Mouse (Mus musculus): ENCODE data around the gene Panx1.
A peak's percentile ranks its signal among the peaks of the same experiment; 100 is the strongest.

The Panx1 gene

GRCm38 (mm10) chr9:15023049-15023448 lies 22.2 kb downstream of the Panx1 start:
- no peak for DNase-seq (ENCODE audit: low read depth, low spot score)

GRCm38 (mm10) chr9:15021156-15021555 lies 24.1 kb downstream of the Panx1 start:
- DNase-seq (ENCODE audit: low read depth, low spot score) = no peak

DNA sequence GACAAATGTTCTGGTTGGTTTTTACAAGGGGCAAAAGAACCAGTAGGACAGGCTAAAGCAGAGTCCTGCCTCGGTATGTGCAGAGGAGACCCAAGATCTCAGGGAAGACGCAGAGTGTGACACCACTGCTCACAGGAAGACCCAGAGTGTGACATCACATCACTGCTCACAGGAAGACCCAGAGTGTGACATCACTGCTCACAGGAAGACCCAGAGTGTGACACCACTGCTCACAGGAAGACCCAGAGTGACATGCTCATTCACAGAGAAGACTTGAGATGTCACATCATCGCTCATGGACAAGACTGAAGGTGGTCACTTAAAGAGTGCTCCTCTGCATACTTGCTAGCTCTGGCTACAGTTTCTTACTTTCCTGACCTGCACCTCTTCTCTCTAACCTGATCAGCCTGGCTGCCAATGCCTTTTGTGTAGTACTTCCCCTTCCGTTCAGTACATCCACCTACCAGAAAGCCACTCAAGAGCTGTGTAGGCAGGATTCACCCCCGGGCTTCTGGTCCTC lies 24.7 kb downstream of the Panx1 start:
- DNase-seq (ENCODE audit: low read depth, low spot score) = no peak

DNA sequence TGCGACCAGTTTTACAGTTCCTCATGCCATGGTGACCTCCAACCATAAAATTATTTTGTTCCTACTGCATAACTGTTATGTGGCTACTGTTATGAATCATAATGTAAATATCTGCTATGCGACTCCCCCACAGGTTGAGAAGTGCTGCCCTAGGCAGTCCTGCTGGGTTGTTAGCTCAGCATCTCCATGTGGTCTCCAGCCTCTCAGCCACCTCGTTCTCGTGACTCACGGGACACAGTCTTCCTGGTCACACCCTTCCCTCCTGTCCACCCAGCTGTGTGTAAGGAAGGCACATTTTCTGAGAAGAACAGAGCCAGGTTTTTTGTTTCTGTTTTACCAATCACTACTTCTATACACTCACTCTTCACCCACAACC lies 26.5 kb downstream of the Panx1 start:
- no peak for DNase-seq (ENCODE audit: low read depth, low spot score)

DNA sequence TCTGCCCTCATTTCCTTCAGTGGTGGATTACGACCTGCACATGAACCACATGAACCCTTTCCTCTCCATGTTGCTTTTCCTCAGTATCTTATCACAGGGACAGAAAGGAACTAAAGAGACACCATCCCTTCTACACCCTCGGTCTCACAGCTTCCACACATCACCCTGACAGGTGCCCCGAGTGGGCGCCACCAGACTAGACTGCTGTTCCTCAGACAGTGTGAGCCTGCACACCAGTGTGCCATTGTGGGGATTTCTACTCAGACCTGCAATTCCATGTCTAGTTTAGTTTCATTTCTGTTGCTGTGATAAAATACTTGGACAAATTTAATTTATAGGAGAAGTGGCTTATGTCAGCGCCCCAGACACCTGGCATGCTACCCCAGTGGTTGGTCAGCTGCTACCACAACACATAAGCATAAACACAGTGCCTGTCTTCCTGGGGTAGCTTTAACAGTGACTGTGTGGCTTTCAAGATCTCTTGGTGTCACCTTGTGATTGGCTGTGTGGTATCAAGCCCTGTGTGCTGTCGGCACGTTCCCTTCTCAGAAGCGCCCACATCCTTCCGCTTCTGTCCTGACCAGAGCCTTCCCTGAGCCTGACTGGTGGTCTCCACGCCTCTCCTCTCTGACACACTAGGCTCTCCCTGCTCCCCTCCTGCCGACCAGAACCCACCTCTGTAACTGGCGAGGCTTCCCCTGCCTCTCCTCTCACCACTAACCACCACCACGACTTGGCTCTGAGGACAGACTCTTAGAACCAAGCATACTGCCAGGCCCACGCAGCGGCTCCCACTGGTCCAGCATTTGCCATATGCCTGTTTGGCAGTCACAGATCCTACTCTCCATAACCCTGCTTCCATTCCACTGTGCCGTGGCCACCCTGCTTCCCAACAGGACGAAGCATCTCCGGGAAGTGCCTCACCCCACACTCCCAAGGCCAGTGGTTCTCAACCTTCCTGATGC lies 27.2 kb downstream of the Panx1 start:
- no peak for DNase-seq (ENCODE audit: low read depth, low spot score)

DNA sequence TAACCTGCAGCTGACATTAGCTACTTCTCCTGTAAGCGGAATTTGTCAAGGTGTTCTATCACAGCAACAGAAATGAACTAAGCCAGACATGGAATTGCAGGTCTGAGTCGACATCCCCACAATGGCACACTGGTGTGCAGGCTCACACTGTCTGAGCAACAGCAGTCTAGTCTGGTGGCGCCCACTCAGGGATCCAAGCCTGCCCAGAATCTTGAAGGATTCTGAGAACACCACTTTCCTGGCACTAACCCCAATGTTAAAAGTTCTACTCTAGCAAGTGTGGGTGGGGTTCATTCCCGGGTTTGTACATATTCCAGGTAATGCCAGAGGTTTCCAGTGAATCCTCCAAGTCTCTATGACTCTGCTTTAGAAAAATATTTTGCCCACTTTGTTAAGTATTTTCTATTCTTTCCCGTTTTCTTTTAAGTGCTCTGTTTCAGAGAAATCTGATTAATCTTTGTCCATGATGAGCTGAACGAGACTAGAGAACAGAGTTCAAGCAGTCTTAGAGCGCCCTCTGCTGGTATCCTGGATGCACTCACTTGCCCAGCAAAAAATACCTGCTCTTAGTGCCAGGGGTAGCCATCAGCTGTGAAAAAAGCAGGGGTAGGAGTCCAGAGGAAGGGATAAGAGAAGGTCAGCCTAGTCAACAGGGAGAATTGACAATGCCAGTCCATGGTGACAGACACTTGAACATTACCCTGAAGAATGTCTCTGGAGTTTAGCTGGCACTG lies 29.9 kb downstream of the Panx1 start:
- DNase-seq (ENCODE audit: low read depth, low spot score) = peak; percentile 47

- peak; percentile 6 for DNase-seq (ENCODE audit: low read depth, low spot score)
Observed at GRCm38 (mm10) chr9:15007566-15007965, 37.7 kb downstream of the Panx1 start.

DNA sequence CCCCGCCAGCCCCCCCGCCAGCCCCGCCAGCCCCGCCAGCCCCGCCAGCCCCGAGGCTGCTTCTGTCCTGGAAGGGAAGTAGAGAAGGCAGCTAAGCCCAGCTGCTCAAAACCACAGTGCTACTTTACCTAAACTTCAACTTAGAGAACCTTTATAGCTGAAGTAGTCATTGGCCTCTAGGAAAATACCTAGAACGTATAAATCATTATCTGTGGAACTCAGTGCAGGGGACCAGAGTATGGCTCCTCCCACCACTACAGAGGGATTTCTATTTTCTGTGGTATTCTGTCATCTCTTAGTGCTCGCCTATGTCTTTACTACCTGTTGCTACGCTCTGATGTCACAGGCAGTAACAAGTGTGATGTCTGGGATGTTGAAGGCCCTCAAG lies 41.0 kb downstream of the Panx1 start:
- no peak for DNase-seq (ENCODE audit: low read depth, low spot score)

- no peak for DNase-seq (ENCODE audit: low read depth, low spot score)
Observed at GRCm38 (mm10) chr9:15003676-15004297, 41.5 kb downstream of the Panx1 start.

DNA sequence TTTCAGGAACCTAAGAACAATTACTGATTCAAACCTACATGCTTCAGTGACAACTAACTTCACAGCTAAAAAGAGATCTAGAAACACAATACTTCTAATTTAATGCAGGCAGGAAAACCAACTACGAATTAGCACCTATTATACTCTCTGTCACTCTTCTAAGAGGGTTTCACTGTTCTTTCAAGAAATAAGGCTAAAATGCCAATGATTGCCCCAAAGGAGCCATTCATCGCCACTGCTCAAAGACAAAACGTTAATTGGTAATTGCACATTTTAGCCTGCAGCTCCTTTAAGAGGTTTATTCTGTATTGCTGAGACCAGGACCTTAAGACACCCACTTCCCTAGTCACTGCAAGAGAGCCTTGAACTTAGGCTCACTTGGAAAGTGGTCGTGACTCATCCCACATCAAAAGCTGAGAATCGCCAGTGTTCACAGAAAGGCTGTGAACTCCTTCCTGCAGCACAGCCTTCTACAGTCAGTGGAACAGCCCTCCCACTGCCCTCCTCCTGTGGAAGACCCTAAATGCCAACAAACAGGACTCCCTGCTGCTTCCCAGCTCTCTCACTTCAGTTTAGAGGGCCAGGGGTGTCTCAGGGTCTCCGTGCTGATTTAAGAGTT lies 42.2 kb downstream of the Panx1 start:
- no peak for DNase-seq (ENCODE audit: low read depth, low spot score)

- DNase-seq (ENCODE audit: low read depth, low spot score) = no peak
Observed at GRCm38 (mm10) chr9:14998790-14999189, 46.5 kb downstream of the Panx1 start.

DNA sequence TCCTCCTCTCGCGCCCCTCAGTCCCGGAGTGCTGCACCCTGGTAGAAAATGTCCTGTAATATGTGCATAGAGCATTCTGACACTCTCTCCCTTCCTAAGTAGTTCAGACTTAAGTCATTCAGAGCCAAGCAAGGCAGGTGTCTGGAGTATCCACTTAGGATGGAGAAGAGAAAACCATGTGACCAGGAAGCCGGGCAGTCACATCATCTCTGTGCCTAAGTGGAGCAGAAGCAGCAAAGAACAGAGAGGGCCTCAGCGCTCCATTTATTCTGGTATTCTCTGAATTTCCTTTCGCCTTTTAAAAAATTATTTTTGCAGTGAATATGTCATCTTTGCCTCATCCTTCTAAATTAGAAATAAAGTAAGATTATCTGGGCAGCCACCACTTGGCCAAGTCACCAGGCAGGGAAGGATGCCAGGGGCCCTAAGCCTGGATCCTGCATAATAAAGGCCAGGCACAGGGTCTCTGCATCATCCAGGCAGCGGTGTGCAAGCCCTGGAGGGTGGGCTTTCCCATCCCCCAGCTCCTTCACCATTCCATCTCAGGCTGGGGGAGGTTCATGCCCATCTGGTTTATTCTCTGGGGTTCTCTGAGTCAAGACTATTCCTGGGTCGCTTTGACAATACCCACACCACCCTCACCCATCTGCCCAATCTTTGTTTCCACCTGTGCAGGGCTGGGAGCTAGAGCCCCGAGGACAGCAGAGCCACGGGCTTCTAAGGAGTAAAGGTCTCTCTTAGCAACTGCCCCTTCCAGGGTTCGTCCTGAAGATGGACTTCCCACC lies 47.8 kb downstream of the Panx1 start:
- no peak for DNase-seq (ENCODE audit: low read depth, low spot score)

DNA sequence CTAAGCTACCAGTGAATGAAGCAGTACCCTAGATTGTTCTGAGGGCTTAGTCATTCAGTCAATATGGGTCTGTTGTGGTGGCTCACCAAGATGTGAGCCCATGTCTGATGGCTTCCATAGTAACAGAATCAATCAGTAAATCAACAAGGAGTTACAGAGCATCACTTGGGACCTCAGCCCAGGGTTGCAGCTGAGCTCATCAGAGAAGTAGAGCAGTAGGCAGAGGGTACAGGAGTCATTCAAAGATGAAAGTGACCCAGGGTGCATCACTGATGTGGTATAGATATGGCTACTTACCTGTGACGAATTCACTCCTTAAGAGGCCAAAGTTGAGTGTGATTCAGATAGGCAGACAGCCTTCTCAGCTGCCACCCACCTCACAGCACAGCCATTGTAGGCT lies 49.8 kb downstream of the Panx1 start:
- DNase-seq (ENCODE audit: low read depth, low spot score) = no peak

DNA sequence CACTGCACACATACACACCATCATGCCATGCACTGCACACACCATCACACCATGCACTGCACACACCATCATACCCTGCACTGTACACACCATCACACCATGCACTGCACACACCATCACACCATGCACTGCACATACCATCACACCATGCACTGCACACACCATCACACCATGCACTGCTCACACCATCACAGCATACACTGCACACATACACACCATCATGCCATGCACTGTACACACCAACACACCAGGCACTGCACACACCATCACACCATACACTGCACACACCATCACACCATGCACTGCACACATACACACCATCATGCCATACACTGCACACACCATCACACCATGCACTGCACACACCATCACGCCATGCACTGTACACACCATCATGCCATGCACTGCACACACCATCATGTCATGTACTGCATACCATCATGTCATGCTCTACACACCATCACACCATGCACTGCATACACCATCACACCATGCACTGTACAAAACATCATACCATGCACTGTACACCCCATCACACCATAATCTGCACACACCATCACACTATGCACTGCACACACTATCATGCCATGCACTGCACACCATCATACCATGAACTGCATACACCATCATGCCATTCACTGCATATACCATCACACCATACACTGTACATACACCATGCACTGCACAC lies 56.5 kb downstream of the Panx1 start:
- no peak for DNase-seq (ENCODE audit: low read depth, low spot score)

DNA sequence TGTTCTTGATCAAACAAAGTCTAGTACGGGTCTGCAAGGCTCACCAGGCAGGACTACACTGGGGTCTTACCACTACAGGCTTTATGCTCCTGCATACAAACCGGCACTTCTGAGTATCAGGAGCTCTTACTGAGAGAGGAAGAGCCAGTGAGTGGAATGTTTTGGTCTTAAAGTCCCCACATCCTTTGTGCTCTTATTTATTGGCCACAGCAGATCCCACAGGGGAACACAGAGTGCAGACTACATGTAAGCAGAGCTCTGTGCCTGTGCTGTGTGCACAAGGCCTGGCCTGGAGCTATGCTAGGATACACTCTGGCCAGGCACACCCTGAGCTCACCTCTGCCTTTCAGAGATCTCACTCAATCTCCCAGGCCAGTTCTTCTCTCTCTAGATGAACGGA lies 62.1 kb downstream of the Panx1 start:
- no peak for DNase-seq (ENCODE audit: low read depth, low spot score)

DNA sequence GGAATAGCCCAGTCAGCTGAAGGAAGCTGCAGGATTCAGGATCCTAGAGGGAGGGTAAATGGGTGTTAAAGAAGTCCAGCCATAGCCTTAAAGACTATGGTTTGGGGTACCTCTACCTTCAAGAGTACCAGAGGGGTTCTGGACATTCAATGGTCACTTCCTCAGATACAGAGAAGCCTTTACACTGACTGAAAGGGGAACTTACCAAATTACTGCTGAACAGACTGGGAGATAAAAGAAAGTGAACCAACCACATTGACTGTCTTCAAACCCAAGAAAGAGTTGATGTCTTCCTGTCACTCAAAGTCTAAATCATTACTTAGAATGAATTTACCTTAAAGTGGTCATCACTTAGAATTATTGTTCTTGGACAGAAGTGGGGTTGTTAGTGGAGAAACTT lies 62.6 kb downstream of the Panx1 start:
- DNase-seq (ENCODE audit: low read depth, low spot score) = no peak

DNA sequence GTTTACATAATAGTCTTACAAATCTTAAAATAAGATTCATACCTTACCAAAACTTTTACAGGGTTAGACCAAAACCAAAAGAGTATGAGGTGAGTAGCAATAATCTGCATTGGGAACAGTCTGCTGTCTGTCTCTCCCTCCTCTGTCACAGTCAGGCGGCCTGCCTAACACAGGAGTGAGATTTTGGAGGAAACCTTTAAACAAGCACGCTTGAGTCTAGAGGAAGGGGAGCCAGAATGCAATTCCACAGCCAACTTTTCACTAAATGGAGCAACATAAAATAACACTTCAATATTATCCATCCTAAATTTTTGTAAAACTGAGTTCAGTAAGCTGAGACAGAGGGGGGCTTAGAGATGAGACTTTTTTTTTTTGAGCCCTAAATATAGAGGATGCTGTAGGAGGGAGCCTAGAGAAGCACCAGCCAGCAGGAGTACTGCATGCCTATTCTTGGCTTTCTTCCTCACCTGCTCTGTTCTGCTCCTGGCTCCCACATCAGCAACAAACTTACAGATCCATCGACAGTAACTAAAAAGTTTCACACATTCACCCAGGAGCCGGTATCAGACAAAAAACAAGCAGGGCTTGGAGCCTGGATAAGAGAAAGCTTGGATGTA lies 63.6 kb downstream of the Panx1 start:
- DNase-seq (ENCODE audit: low read depth, low spot score) = no peak

GRCm38 (mm10) chr9:14974251-14975232 lies 70.7 kb downstream of the Panx1 start:
- DNase-seq (ENCODE audit: low read depth, low spot score) = no peak

DNA sequence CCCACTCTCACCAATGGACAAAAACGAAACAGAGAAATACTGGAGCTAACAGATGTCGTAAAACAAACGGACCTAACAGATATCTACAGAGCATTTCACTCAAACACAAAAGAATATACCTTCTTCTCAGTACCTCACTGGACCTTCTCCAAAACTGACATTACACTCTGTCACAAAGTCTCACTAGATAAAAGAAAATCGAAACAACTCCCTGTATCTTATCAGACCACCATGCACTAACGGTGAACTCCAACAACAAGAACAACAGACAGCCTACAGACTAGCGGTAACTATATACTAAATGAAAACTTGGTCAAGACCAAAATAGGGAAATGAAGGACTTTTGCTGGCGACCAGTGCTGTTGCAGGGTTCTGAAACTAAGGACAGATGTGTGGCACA lies 71.5 kb downstream of the Panx1 start:
- no peak for DNase-seq (ENCODE audit: low read depth, low spot score)
